Mouse (Mus musculus) CH12.LX (cell line): ENCODE results near the gene Rusc1.

Source experiments
- CTCF ChIP-seq, 2 experiments: IDR thresholded peaks in 1 of 2; conservative IDR thresholded peaks in 1 of 2; 2 replicates each; pipeline ENCODE4 v1.5.1; 2011 to 2012; ENCODE audit warnings: low read depth in 2 of 2, low read length in 2 of 2, improper control_type of control experiment in 1 of 2, inconsistent platforms in 1 of 2, mild to moderate bottlenecking in 1 of 2, moderate library complexity in 1 of 2
- E2F4 ChIP-seq: IDR thresholded peaks from 2 replicates; pipeline ENCODE4 v1.6.1; 2011; ENCODE audit warnings: low read depth, low read length, improper control_type of control experiment; ENCODE audit not compliant: insufficient replicate concordance
- GABPA ChIP-seq: IDR thresholded peaks from 2 replicates; pipeline ENCODE4 v1.6.1; 2012; ENCODE audit warnings: low read depth, low read length, improper control_type of control experiment, inconsistent platforms; ENCODE audit not compliant: insufficient replicate concordance
- MAFK ChIP-seq: IDR thresholded peaks from 2 replicates; pipeline ENCODE4 v1.6.1; 2011; ENCODE audit warnings: low read length, improper control_type of control experiment; ENCODE audit not compliant: insufficient replicate concordance
- MAX ChIP-seq: IDR thresholded peaks from 2 replicates; pipeline ENCODE4 v1.6.1; 2011; ENCODE audit warnings: low read length, improper control_type of control experiment
- POLR2A ChIP-seq: IDR thresholded peaks from 2 replicates; pipeline ENCODE4 v1.6.1; 2011; ENCODE audit warnings: low read depth, mild to moderate bottlenecking, improper control_type of control experiment, low read length
- SMC3 ChIP-seq: IDR thresholded peaks from 2 replicates; pipeline ENCODE4 v1.6.1; 2011; ENCODE audit warnings: low read depth, low read length, improper control_type of control experiment
- TBP ChIP-seq: conservative IDR thresholded peaks from 2 replicates; pipeline ENCODE4 v1.6.1; 2011; ENCODE audit warnings: low read depth, low read length, improper control_type of control experiment
- USF1 ChIP-seq: IDR thresholded peaks from 2 replicates; pipeline ENCODE4 v1.6.1; 2014; ENCODE audit warnings: low read depth, mild to moderate bottlenecking, inconsistent platforms, low read length, improper control_type of control experiment
- USF2 ChIP-seq: conservative IDR thresholded peaks from 2 replicates; pipeline ENCODE4 v1.6.1; 2011; ENCODE audit warnings: low read depth, low read length, improper control_type of control experiment
- ZC3H11A ChIP-seq: IDR thresholded peaks from 2 replicates; pipeline ENCODE4 v1.6.1; 2012; ENCODE audit warnings: low read depth, mild to moderate bottlenecking, inconsistent platforms, low read length, improper control_type of control experiment
- ZKSCAN1 ChIP-seq: IDR thresholded peaks from 2 replicates; pipeline ENCODE4 v1.6.1; 2012; ENCODE audit warnings: low read depth, inconsistent platforms, low read length, improper control_type of control experiment, borderline replicate concordance

DNA sequence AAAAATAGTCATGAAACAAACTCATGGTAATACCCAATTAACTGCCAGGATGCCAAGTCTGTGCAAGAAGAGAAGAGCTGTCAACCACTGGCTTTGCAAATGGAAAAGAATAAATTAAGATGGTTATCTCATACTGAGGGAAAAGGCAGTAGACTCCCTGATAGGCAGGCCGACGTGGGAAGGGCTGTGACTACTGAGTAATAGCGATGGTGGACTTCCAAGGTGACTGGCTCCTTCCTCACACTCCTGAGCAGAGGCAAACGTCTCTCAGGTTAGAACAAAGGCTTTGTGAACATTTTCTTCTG, 10.1 kb upstream of the Rusc1 start:
- TF ChIP-seq CTCF (conservative IDR thresholded peaks at IDR 0.05 in 1 of 2, IDR thresholded peaks at IDR 0.05 in 1 of 2; ENCODE audit: low read depth in 2 of 2, low read length in 2 of 2), result no peak
- no peak for TF ChIP-seq ZC3H11A
- no peak for TF ChIP-seq USF1
- TF ChIP-seq USF2, result no peak
- TF ChIP-seq E2F4, result no peak
- no peak for TF ChIP-seq POLR2A
- TF ChIP-seq MAFK, result no peak
- TF ChIP-seq MAX, result no peak
- no peak for TF ChIP-seq TBP
- TF ChIP-seq ZKSCAN1, result no peak
- no peak for TF ChIP-seq SMC3
- TF ChIP-seq GABPA, result no peak
